Mouse (Mus musculus) olfactory bulb, adult 2 months (tissue): ENCODE data around the gene Wdr4.

ENCODE experiments used
- CTCF ChIP-seq: fragments of 200-500 bp; IDR thresholded peaks from 2 replicates; pipeline ENCODE4 v1.5.1; 2012; ENCODE audit warnings: low read depth, mild to moderate bottlenecking, low read length, moderate library complexity; ENCODE audit not compliant: insufficient read depth
- POLR2A ChIP-seq: fragments of 200-500 bp; IDR thresholded peaks from 2 replicates; pipeline ENCODE4 v1.6.1; 2012; ENCODE audit warnings: mild to moderate bottlenecking, low read depth, low read length, moderate library complexity; ENCODE audit not compliant: insufficient read depth

DNA sequence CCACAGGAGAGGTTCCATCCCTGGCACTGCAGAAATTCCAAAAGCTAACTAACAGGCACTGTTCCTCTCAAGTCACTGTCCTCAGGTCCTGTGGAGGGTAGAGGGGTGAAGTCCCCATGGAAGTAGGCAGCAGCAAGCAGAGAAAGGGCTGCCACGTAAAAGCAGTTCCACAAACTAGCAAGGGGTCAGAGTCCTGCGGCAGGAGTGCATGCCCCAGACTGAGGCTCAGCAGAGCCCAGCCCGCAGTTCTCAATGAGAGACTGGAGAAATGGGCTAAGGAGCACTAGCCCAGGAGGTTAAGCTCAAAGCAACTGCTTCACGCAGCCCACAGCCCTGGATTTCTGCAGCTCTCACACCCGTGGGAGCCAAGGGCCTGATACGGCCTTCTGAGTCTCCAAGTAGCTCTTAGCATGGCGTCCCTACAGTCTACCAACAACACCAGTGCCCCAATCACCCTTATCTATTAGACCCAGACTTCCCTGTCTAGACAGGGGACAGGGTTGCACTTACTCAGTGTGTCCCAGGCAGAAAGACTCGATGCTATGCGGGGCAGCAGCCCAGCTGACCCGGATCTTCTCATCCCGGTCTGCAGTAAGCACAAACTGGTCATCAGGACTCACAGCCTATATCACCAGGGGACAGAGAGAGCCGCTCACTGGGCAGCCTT lies 17.4 kb downstream of the Wdr4 start:
- no peak for TF ChIP-seq CTCF
- no peak for TF ChIP-seq POLR2A
